Mouse (Mus musculus) kidney, postnatal 36 days (tissue): Measurements from ENCODE around the gene Ireb2.
A peak's percentile ranks its signal among the peaks of the same experiment; 100 is the strongest.
"Not testable (repeated sequence)": the region's sequence is repeated elsewhere in the genome, so short reads cannot be mapped to it uniquely, and the experiment has no call there.

Experiments used
- DNase-seq, 2 experiments: peaks; one replicate each; pipeline ENCODE4 v3.0.0; 2021 to 2022; ENCODE audit warnings: mixed read lengths in 2 of 2

Ireb2 gene

GRCm38 (mm10) chr9:54863363-54864281, at the start of gene Ireb2:
TSS of gene Ireb2 (plus strand) at chr9:54863789.
- peak; percentile 99 to 100 for DNase-seq

- DNase-seq, result peak in 1 of 2 experiments; percentile 6
Measured at GRCm38 (mm10) chr9:54816508-54817201, 46.9 kb upstream of the Ireb2 start.

GRCm38 (mm10) chr9:54821442-54822100, 42.0 kb upstream of the Ireb2 start:
- peak; percentile 55 to 68 for DNase-seq

- DNase-seq, result peak in 1 of 2 experiments; percentile 6
Measured at GRCm38 (mm10) chr9:54829760-54830159, 33.8 kb upstream of the Ireb2 start.

GRCm38 (mm10) chr9:54830624-54831023, 33.0 kb upstream of the Ireb2 start:
- DNase-seq, result peak; percentile 55 to 82

GRCm38 (mm10) chr9:54833831-54834230, 29.8 kb upstream of the Ireb2 start:
- DNase-seq, result no peak

- not testable (repeated sequence) for DNase-seq
Measured at GRCm38 (mm10) chr9:54835951-54836717, 27.5 kb upstream of the Ireb2 start.

GRCm38 (mm10) chr9:54837835-54838234, 25.8 kb upstream of the Ireb2 start:
- no peak for DNase-seq

GRCm38 (mm10) chr9:54840145-54840544, 23.4 kb upstream of the Ireb2 start:
- DNase-seq, result no peak

GRCm38 (mm10) chr9:54842311-54842710, 21.3 kb upstream of the Ireb2 start:
- DNase-seq, result no peak

GRCm38 (mm10) chr9:54843887-54844286, 19.7 kb upstream of the Ireb2 start:
- DNase-seq, result peak; percentile 42 to 49

- DNase-seq, result no peak
Measured at GRCm38 (mm10) chr9:54844556-54845176, 18.9 kb upstream of the Ireb2 start.

- DNase-seq, result no peak
Measured at GRCm38 (mm10) chr9:54848203-54848602, 15.4 kb upstream of the Ireb2 start.

- DNase-seq, result peak; percentile 61 to 68
Measured at GRCm38 (mm10) chr9:54853036-54853435, 10.6 kb upstream of the Ireb2 start.

- no peak for DNase-seq
Measured at GRCm38 (mm10) chr9:54853619-54854018, 10.0 kb upstream of the Ireb2 start.

- no peak for DNase-seq
Measured at GRCm38 (mm10) chr9:54855638-54856037, 8.0 kb upstream of the Ireb2 start.

GRCm38 (mm10) chr9:54856121-54856520, 7.5 kb upstream of the Ireb2 start:
- no peak for DNase-seq

GRCm38 (mm10) chr9:54857474-54857873, 6.1 kb upstream of the Ireb2 start:
- no peak for DNase-seq

- no peak for DNase-seq
Measured at GRCm38 (mm10) chr9:54860526-54860925, 3.1 kb upstream of the Ireb2 start.

- no peak for DNase-seq
Measured at GRCm38 (mm10) chr9:54878759-54879158, 15.2 kb downstream of the Ireb2 start.

GRCm38 (mm10) chr9:54892111-54892510, 28.5 kb downstream of the Ireb2 start:
- no peak for DNase-seq

- peak; percentile 24 to 42 for DNase-seq
Measured at GRCm38 (mm10) chr9:54897097-54897496, 33.5 kb downstream of the Ireb2 start.
